26 mouse cellular contexts compared by ENCODE assay signal in genomic region chr16:12178031-12178430, GRCm38 (mm10).
DNase-seq lines count a peak whose midpoint lies in the region; ATAC-seq and TF ChIP-seq lines count a peak whose summit lies in the region.
"Had no signal": no experiment of that assay in that cellular context is flagged by ENCODE, and none has a peak within 500 bp of the region (broad histone marks: within the 10 kb centered on the region; RNA-seq: fewer than 3 reads in every experiment).

No protein-coding gene starts in this region.

- H3K9me3 ChIP-seq in lung, embryonic 14.5 days (ENCODE audit: low read depth, low read length): no peaks in the 10 kb centered on the region
- H3K9me3 ChIP-seq: forebrain, embryonic 10.5 days; forebrain, embryonic 13.5 days; heart, embryonic 12.5 days; heart, embryonic 15.5 days; hindbrain, embryonic 10.5 days; hindbrain, embryonic 13.5 days had no signal

- no peaks in the 10 kb centered on the region for H3K36me3 ChIP-seq in lung, embryonic 14.5 days (ENCODE audit: insufficient read depth)
- H3K36me3 ChIP-seq in C2C12 (ENCODE audit: control insufficient read depth, insufficient read depth): no peaks in the 10 kb centered on the region
- H3K36me3 ChIP-seq: forebrain, embryonic 10.5 days; heart, embryonic 12.5 days; heart, embryonic 15.5 days; hindbrain, embryonic 10.5 days; hindbrain, embryonic 13.5 days had no signal

- H3K4me2 ChIP-seq in lung, embryonic 14.5 days: no peak overlapping the region
- H3K4me2 ChIP-seq: forebrain, embryonic 13.5 days; heart, embryonic 12.5 days; heart, embryonic 15.5 days; hindbrain, embryonic 13.5 days had no signal

- H3K27me3 ChIP-seq in lung, embryonic 14.5 days (ENCODE audit: insufficient read depth, low read length): no peaks in the 10 kb centered on the region
- no peaks in the 10 kb centered on the region for H3K27me3 ChIP-seq in C2C12 (ENCODE audit: control insufficient read depth, insufficient read depth, insufficient read length)
- H3K27me3 ChIP-seq: forebrain, embryonic 13.5 days; heart, embryonic 12.5 days; heart, embryonic 15.5 days; hindbrain, embryonic 13.5 days; Patski had no signal

- no peak overlapping the region for H3K4me3 ChIP-seq in lung, embryonic 14.5 days (ENCODE audit: low read depth, low read length)
- H3K4me3 ChIP-seq in lung, adult 2 months (replicated peaks; ENCODE audit: extremely low read depth, low read depth, low read length): no peak overlapping the region
- H3K4me3 ChIP-seq in C2C12 (ENCODE audit: insufficient read depth, poor library complexity, severe bottlenecking): no peak overlapping the region
- H3K4me3 ChIP-seq: forebrain, embryonic 10.5 days; forebrain, embryonic 13.5 days; gastrocnemius, adult 2 months; heart, embryonic 12.5 days; heart, embryonic 15.5 days; hindbrain, embryonic 10.5 days; hindbrain, embryonic 13.5 days had no signal

- intact Hi-C loops in gastrocnemius, postnatal 14 days (cut with DNase I; ENCODE audit: low total_unique reads): no loop called here

- no peaks in the 10 kb centered on the region for H3K79me3 ChIP-seq in C2C12 (ENCODE audit: low read depth)

- peak; percentile 4 for DNase-seq in adrenal gland, adult 2 months
- DNase-seq in adrenal gland, adult 18-20 months (ENCODE audit: low spot score in 2 of 2): no peak
- peak; percentile 35 for DNase-seq in lung, embryonic 14.5 days
- no peak for DNase-seq in lung, adult 2 months
- no peak for DNase-seq in kidney, postnatal 25 days
- DNase-seq in gastrocnemius, postnatal 14 days: no peak
- DNase-seq: adrenal gland, adult 8-10 months; adrenal gland, postnatal 25 days; cerebellum, adult 18-20 months; cerebellum, adult 9-10 months; cerebellum, postnatal 14 days; gastrocnemius, adult 2 months; gastrocnemius, postnatal 25 days; heart, adult 18-20 months; heart, postnatal 10 days; heart, postnatal 36 days had no signal

- no peak overlapping the region for H3ac ChIP-seq in C2C12 (ENCODE audit: control insufficient read depth, insufficient read length, low read depth)

- no peak for TF ChIP-seq POLR2A in lung, adult 2 months (IDR thresholded peaks at IDR 0.05; ENCODE audit: borderline replicate concordance, extremely low read depth, low read depth, low read length)

- no peak overlapping the region for H3K9ac ChIP-seq in lung, embryonic 14.5 days
- H3K9ac ChIP-seq: forebrain, embryonic 13.5 days; heart, embryonic 12.5 days; heart, embryonic 15.5 days; hindbrain, embryonic 13.5 days had no signal

- WGBS in lung, embryonic 14.5 days: 57% methylated on average over 2 of the region's 2 CpGs
- 60% methylated on average over 2 of the region's 2 CpGs for WGBS in lung, adult 2 months

- no peaks in the 10 kb centered on the region for H3K4me1 ChIP-seq in lung, embryonic 14.5 days (ENCODE audit: insufficient read depth)
- no peaks in the 10 kb centered on the region for H3K4me1 ChIP-seq in lung, adult 2 months (ENCODE audit: control insufficient read depth, insufficient read depth, low read length)
- H3K4me1 ChIP-seq: forebrain, embryonic 10.5 days; forebrain, embryonic 13.5 days; heart, embryonic 12.5 days; heart, embryonic 15.5 days; hindbrain, embryonic 10.5 days; hindbrain, embryonic 13.5 days had no signal

- ATAC-seq in lung, embryonic 14.5 days (ENCODE audit: insufficient read depth): no peak
- ATAC-seq: forebrain, embryonic 13.5 days; forebrain, embryonic 16.5 days; hindbrain, embryonic 16.5 days; Patski had no signal

- TF ChIP-seq CTCF in lung, embryonic 14.5 days (IDR thresholded peaks at IDR 0.05; ENCODE audit: low read depth): no peak
- TF ChIP-seq CTCF in lung, adult 2 months (IDR thresholded peaks at IDR 0.05; ENCODE audit: insufficient read depth, low read length): no peak
- no peak for TF ChIP-seq CTCF in C2C12 (IDR thresholded peaks at IDR 0.05; ENCODE audit: control insufficient read depth, insufficient read depth, insufficient read length)

- H3K27ac ChIP-seq in lung, embryonic 14.5 days (ENCODE audit: low read depth): no peak overlapping the region
- H3K27ac ChIP-seq: forebrain, embryonic 10.5 days; forebrain, embryonic 13.5 days; gastrocnemius, adult 2 months; heart, embryonic 15.5 days; hindbrain, embryonic 10.5 days; hindbrain, embryonic 13.5 days had no signal

- no peaks in the 10 kb centered on the region for H3K79me2 ChIP-seq in C2C12 (ENCODE audit: control insufficient read depth, insufficient read depth)

TF ChIP-seq in C2C12, 6 proteins besides CTCF, POLR2A, EP300 and RAD21:
- TF ChIP-seq USF1 (IDR thresholded peaks at IDR 0.05; ENCODE audit: low read depth) (peak; percentile 46), FOSL1 (IDR thresholded peaks at IDR 0.05; ENCODE audit: insufficient read depth, low read length, poor library complexity, severe bottlenecking) (no peak)

Comparison
In these comparisons a context has a peak if more than half of its experiments do, and no peak if none do; other contexts are left out.
1. DNase-seq: peak in adrenal gland, adult 2 months (single experiment) and lung, embryonic 14.5 days (single experiment); none in adrenal gland, adult 18-20 months (0 of 2), lung, adult 2 months (single experiment), kidney, postnatal 25 days (0 of 2) and gastrocnemius, postnatal 14 days (single experiment).